Mouse (Mus musculus): Measurements from ENCODE around the gene Mvb12b. TPM values are rescaled to one million over a fixed set of nuclear protein-coding genes. Genes with fewer than 3 reads are reported as not detected.

Gene Mvb12b
- total and polyA plus RNA-seq, 3 experiments, result 7.2 to 51.4 (median 46.2) TPM

DNA sequence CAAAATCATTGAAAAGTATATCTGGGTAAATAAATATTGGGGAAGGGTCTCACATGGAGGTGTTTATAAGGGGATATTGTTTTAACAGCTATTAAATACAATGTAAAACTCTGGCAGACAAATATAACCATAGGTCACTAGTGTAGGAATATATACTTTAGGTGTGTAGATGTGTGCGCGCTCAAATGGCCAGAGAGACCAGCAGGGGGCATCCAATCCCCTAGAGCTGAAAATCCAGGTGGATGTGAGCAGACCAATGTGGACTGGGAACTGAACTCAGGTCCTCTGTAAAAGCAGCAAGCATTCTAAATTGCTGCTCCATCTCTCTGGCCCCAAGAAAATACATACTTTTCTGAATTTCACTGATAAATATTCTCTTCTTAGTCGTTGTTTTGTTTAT is 5.4 kb upstream of the Mvb12b start:
- Histone ChIP-seq H3K4me3 (ENCODE audit: low read depth, low read length) (no peak overlapping the region), H3K27me3 (ENCODE audit: insufficient read depth, low read length) (peaks cover 24% of the 10 kb centered on the region), H3K36me3 (replicated peaks) (no peaks in the 10 kb centered on the region), H3K9me3 (replicated peaks) (peaks cover 6% of the 10 kb centered on the region), H3K4me1 (ENCODE audit: insufficient read depth, low read depth, low read length) (peaks cover 1% of the 10 kb centered on the region; the same call in 1 of the 2 replicates)
- no peak for TF ChIP-seq CTCF (IDR thresholded peaks at IDR 0.05; ENCODE audit: low read depth, low read length)
- TF ChIP-seq GATA1 (IDR thresholded peaks at IDR 0.05; ENCODE audit: borderline replicate concordance, low read length), result no peak
- TF ChIP-seq POLR2AphosphoS5 (IDR thresholded peaks at IDR 0.05; ENCODE audit: insufficient replicate concordance, low read depth, low read length), result no peak
- TF ChIP-seq GATA2 (IDR thresholded peaks at IDR 0.05; ENCODE audit: borderline replicate concordance, low read depth, low read length), result no peak
- TF ChIP-seq TAL1 (conservative IDR thresholded peaks at IDR 0.05; ENCODE audit: low read depth, low read length), result no peak
- no peak for ATAC-seq (ENCODE audit: extremely low read depth, insufficient number of reproducible peaks, low FRiP score, poor library complexity, severe bottlenecking)
- no peak for DNase-seq (ENCODE audit: low spot score)

DNA sequence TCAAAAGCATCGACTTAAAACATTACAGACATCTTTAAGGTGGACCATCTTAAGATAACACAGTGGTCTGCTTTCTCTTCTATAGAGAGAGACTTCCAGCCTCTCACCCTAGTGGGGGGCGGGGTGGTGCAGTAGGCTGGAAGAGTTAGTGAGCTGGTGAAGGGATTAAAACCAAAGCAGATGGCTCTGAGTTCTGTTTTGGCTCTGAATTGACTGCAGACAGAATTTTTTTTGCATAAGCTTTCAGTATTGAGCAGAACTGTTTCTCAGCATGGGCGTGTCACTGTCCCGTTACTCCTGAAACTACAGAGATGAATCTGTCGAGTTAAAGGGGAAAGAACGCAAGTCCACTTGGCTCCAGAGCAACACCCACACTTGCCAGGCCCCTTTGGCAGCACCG is 4.6 kb upstream of the Mvb12b start:
- no peak overlapping the region for H3K4me3 ChIP-seq (ENCODE audit: low read depth, low read length)
- no peak for ATAC-seq (ENCODE audit: extremely low read depth, insufficient number of reproducible peaks, low FRiP score, poor library complexity, severe bottlenecking)

DNA sequence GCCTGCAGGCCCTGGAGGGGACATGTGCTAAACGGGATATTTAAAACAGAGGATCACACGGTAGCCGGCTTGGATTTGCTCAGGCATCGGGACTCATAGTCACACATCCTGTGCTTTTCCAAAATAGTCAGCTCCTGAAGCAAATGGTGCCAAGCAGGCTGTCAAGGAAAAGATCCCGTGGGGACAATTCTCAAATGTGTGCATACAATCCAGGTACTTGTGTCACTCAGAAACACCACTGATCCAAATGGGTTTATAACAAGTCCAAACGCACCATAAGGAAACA is 297 bp upstream of the Mvb12b start:
- ATAC-seq (ENCODE audit: extremely low read depth, insufficient number of reproducible peaks, low FRiP score, poor library complexity, severe bottlenecking) (no peak), DNase-seq (ENCODE audit: low spot score) (no peak)
- H3K4me1 ChIP-seq (ENCODE audit: insufficient read depth, low read depth, low read length), result peaks cover 38% of the 10 kb centered on the region

More for the DNA sequence above, 4.6 kb upstream of the Mvb12b start:
- DNase-seq (ENCODE audit: low spot score), result no peak
- peaks cover 22% of the 10 kb centered on the region for H3K27me3 ChIP-seq (ENCODE audit: insufficient read depth, low read length)
- no peaks in the 10 kb centered on the region for H3K36me3 ChIP-seq (replicated peaks)
- TF ChIP-seq CTCF (IDR thresholded peaks at IDR 0.05; ENCODE audit: low read depth, low read length), result no peak
- TF ChIP-seq GATA1 (IDR thresholded peaks at IDR 0.05; ENCODE audit: borderline replicate concordance, low read length), result no peak
- TF ChIP-seq POLR2AphosphoS5 (IDR thresholded peaks at IDR 0.05; ENCODE audit: insufficient replicate concordance, low read depth, low read length), result no peak
- no peak for TF ChIP-seq GATA2 (IDR thresholded peaks at IDR 0.05; ENCODE audit: borderline replicate concordance, low read depth, low read length)
- TF ChIP-seq TAL1 (conservative IDR thresholded peaks at IDR 0.05; ENCODE audit: low read depth, low read length), result no peak
- H3K9me3 ChIP-seq (replicated peaks), result peaks cover 6% of the 10 kb centered on the region
- peaks cover 8% of the 10 kb centered on the region for H3K4me1 ChIP-seq (ENCODE audit: insufficient read depth, low read depth, low read length)

GRCm38 (mm10) chr2:33886386-33887327 is 1.1 kb downstream of the Mvb12b start:
- Histone ChIP-seq H3K27me3 (ENCODE audit: insufficient read depth, low read length) (peaks cover 6% of the 10 kb centered on the region), H3K36me3 (replicated peaks) (peaks cover 27% of the 10 kb centered on the region), H3K4me3 (ENCODE audit: low read depth, low read length) (peak overlapping the region; percentile 86), H3K9me3 (replicated peaks) (peaks cover 6% of the 10 kb centered on the region), H3K4me1 (ENCODE audit: insufficient read depth, low read depth, low read length) (peaks cover 42% of the 10 kb centered on the region)
- DNase-seq (ENCODE audit: low spot score) (peak; percentile 50), ATAC-seq (ENCODE audit: extremely low read depth, insufficient number of reproducible peaks, low FRiP score, poor library complexity, severe bottlenecking) (peak; percentile 67)
- TF ChIP-seq TAL1 (conservative IDR thresholded peaks at IDR 0.05; ENCODE audit: low read depth, low read length), result peak; percentile 58
- no peak for TF ChIP-seq GATA1 (IDR thresholded peaks at IDR 0.05; ENCODE audit: borderline replicate concordance, low read length)

More for the DNA sequence above, 297 bp upstream of the Mvb12b start:
- Histone ChIP-seq H3K9me3 (replicated peaks) (peaks cover 6% of the 10 kb centered on the region), H3K36me3 (replicated peaks) (peaks cover 15% of the 10 kb centered on the region), H3K27me3 (ENCODE audit: insufficient read depth, low read length) (peaks cover 6% of the 10 kb centered on the region), H3K4me3 (ENCODE audit: low read depth, low read length) (peak overlapping the region; percentile 86; the same call in 1 of the 2 replicates)
- no peak for TF ChIP-seq CTCF (IDR thresholded peaks at IDR 0.05; ENCODE audit: low read depth, low read length)
- no peak for TF ChIP-seq GATA2 (IDR thresholded peaks at IDR 0.05; ENCODE audit: borderline replicate concordance, low read depth, low read length)
- TF ChIP-seq POLR2AphosphoS5 (IDR thresholded peaks at IDR 0.05; ENCODE audit: insufficient replicate concordance, low read depth, low read length), result no peak
- no peak for TF ChIP-seq TAL1 (conservative IDR thresholded peaks at IDR 0.05; ENCODE audit: low read depth, low read length)
- no peak for TF ChIP-seq GATA1 (IDR thresholded peaks at IDR 0.05; ENCODE audit: borderline replicate concordance, low read length)

- H3K9me3 ChIP-seq (replicated peaks), result no peaks in the 10 kb centered on the region
- no peak overlapping the region for H3K4me3 ChIP-seq (ENCODE audit: low read depth, low read length)
- ATAC-seq (ENCODE audit: extremely low read depth, insufficient number of reproducible peaks, low FRiP score, poor library complexity, severe bottlenecking) (no peak), DNase-seq (ENCODE audit: low spot score) (no peak)
- H3K27me3 ChIP-seq (ENCODE audit: insufficient read depth, low read length), result no peaks in the 10 kb centered on the region
- peaks cover 41% of the 10 kb centered on the region for H3K36me3 ChIP-seq (replicated peaks)
- TF ChIP-seq POLR2AphosphoS5 (IDR thresholded peaks at IDR 0.05; ENCODE audit: insufficient replicate concordance, low read depth, low read length) (no peak), GATA1 (IDR thresholded peaks at IDR 0.05; ENCODE audit: borderline replicate concordance, low read length) (no peak), CTCF (IDR thresholded peaks at IDR 0.05; ENCODE audit: low read depth, low read length) (no peak), TAL1 (conservative IDR thresholded peaks at IDR 0.05; ENCODE audit: low read depth, low read length) (no peak), GATA2 (IDR thresholded peaks at IDR 0.05; ENCODE audit: borderline replicate concordance, low read depth, low read length) (no peak)
- H3K4me1 ChIP-seq (ENCODE audit: insufficient read depth, low read depth, low read length), result peaks cover 53% of the 10 kb centered on the region
Measured at GRCm38 (mm10) chr2:33885264-33885651, 2.5 kb downstream of the Mvb12b start.

- peaks cover 58% of the 10 kb centered on the region for H3K4me1 ChIP-seq (ENCODE audit: insufficient read depth, low read depth, low read length)
- TF ChIP-seq GATA2 (IDR thresholded peaks at IDR 0.05; ENCODE audit: borderline replicate concordance, low read depth, low read length), result no peak
- no peak for TF ChIP-seq TAL1 (conservative IDR thresholded peaks at IDR 0.05; ENCODE audit: low read depth, low read length)
- no peak for TF ChIP-seq GATA1 (IDR thresholded peaks at IDR 0.05; ENCODE audit: borderline replicate concordance, low read length)
- no peak for TF ChIP-seq POLR2AphosphoS5 (IDR thresholded peaks at IDR 0.05; ENCODE audit: insufficient replicate concordance, low read depth, low read length)
- TF ChIP-seq CTCF (IDR thresholded peaks at IDR 0.05; ENCODE audit: low read depth, low read length), result no peak
- DNase-seq (ENCODE audit: low spot score) (no peak), ATAC-seq (ENCODE audit: extremely low read depth, insufficient number of reproducible peaks, low FRiP score, poor library complexity, severe bottlenecking) (no peak)
- H3K27me3 ChIP-seq (ENCODE audit: insufficient read depth, low read length), result no peaks in the 10 kb centered on the region
- H3K36me3 ChIP-seq (replicated peaks), result peaks cover 46% of the 10 kb centered on the region
- H3K9me3 ChIP-seq (replicated peaks), result no peaks in the 10 kb centered on the region
- peak overlapping the region; percentile 34; the same call in 1 of the 2 replicates for H3K4me3 ChIP-seq (ENCODE audit: low read depth, low read length)
Measured at GRCm38 (mm10) chr2:33884623-33885263, 3.0 kb downstream of the Mvb12b start.
